Mouse (Mus musculus) olfactory bulb, adult 2 months (tissue): ENCODE measurements around the gene Atf7.

Source experiments
- CTCF ChIP-seq: fragments of 200-500 bp; IDR thresholded peaks from 2 replicates; pipeline ENCODE4 v1.5.1; 2012; ENCODE audit warnings: low read depth, mild to moderate bottlenecking, low read length, moderate library complexity; ENCODE audit not compliant: insufficient read depth
- POLR2A ChIP-seq: fragments of 200-500 bp; IDR thresholded peaks from 2 replicates; pipeline ENCODE4 v1.6.1; 2012; ENCODE audit warnings: mild to moderate bottlenecking, low read depth, low read length, moderate library complexity; ENCODE audit not compliant: insufficient read depth

DNA sequence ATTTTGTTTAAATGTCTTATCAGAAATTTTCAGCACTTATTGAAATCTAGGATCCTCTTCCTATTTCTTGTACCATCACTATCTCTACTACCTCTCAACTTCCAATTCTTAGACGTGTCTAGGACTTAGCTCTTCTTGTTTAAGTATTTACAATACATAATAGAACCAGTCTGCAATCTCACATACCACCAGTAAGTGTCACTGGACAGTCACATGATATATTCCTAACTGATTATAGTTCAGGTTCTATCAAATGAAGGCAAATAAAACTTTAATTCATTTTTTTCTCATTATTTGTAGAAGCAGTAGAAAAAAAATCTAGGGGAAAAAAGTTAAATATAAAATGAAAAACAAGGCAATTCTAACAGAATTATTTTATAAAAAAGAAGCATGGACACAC is 32.6 kb downstream of the Atf7 start:
- TF ChIP-seq POLR2A (no peak), CTCF (no peak)
